Mouse (Mus musculus) C2C12 (cell line): ENCODE measurements at regions not wholly inside any gene's neighbourhood (a gene's known extent, or its start where the extent isn't known, plus 50 kb on each side); places are given as distances from the start of the nearest gene placed in this dataset.

Experiments used
- H3K27me3 ChIP-seq: one replicate; pipeline ENCODE4 v1.6.1; 2011; ENCODE audit not compliant: control insufficient read depth, insufficient read depth, insufficient read length
- H3K36me3 ChIP-seq: one replicate; pipeline ENCODE4 v1.6.1; 2011; ENCODE audit not compliant: control insufficient read depth, insufficient read depth
- H3K4me3 ChIP-seq: one replicate; pipeline ENCODE4 v1.5.1; 2011; ENCODE audit warnings: mild to moderate bottlenecking, control low read depth; ENCODE audit not compliant: poor library complexity, insufficient read depth, severe bottlenecking
- H3K79me2 ChIP-seq: one replicate; pipeline ENCODE4 v1.6.1; 2011; ENCODE audit not compliant: control insufficient read depth, insufficient read depth
- H3K79me3 ChIP-seq: one replicate; pipeline ENCODE4 v1.6.1; 2011; ENCODE audit warnings: low read depth, control low read depth
- H3ac ChIP-seq: one replicate; pipeline ENCODE3; 2011; ENCODE audit warnings: low read depth; ENCODE audit not compliant: control insufficient read depth, insufficient read length
- CEBPB ChIP-seq: IDR thresholded peaks from one replicate; pipeline ENCODE4 v1.6.1; 2011; ENCODE audit warnings: low read depth, mild to moderate bottlenecking, control low read depth, moderate library complexity
- CTCF ChIP-seq: IDR thresholded peaks from one replicate; pipeline ENCODE4 v1.5.1; 2011; ENCODE audit not compliant: control insufficient read depth, insufficient read depth, insufficient read length
- FOSL1 ChIP-seq: IDR thresholded peaks from one replicate; pipeline ENCODE4 v1.8.0; 2011; ENCODE audit warnings: mild to moderate bottlenecking, low read length; ENCODE audit not compliant: poor library complexity, insufficient read depth, severe bottlenecking
- MAX ChIP-seq: IDR thresholded peaks from one replicate; pipeline ENCODE4 v1.6.1; 2011; ENCODE audit warnings: mild to moderate bottlenecking, control low read depth
- MYOD1 ChIP-seq: IDR thresholded peaks from one replicate; pipeline ENCODE4 v1.6.1; 2011; ENCODE audit warnings: low read depth; ENCODE audit not compliant: control insufficient read depth, insufficient read length
- MYOG ChIP-seq: IDR thresholded peaks from one replicate; pipeline ENCODE4 v1.6.1; 2011; ENCODE audit not compliant: control insufficient read depth, insufficient read length; ENCODE audit errors: extremely low read depth
- USF1 ChIP-seq: IDR thresholded peaks from one replicate; pipeline ENCODE4 v1.6.1; 2011; ENCODE audit warnings: low read depth, mild to moderate bottlenecking, control low read depth, moderate library complexity

- no peaks in the 10 kb centered on the region for H3K79me3 ChIP-seq
- no peak overlapping the region for H3K4me3 ChIP-seq
- no peak overlapping the region for H3ac ChIP-seq
- H3K79me2 ChIP-seq = no peaks in the 10 kb centered on the region
- no peaks in the 10 kb centered on the region for H3K36me3 ChIP-seq
- TF ChIP-seq USF1 (no peak), MYOD1 (no peak), MAX (no peak), CTCF (no peak), MYOG (no peak), FOSL1 (no peak), CEBPB (no peak)
- H3K27me3 ChIP-seq = no peaks in the 10 kb centered on the region
These were observed 591.6 kb downstream of the Insc start for GRCm38 (mm10) chr7:115335051-115335450.

GRCm38 (mm10) chr7:115340155-115340554 lies 596.7 kb downstream of the Insc start:
- TF ChIP-seq USF1 (no peak), MYOD1 (no peak), CEBPB (peak; percentile 97), FOSL1 (no peak), MAX (peak; percentile 55)
- Histone ChIP-seq H3K79me2 (no peaks in the 10 kb centered on the region), H3ac (no peak overlapping the region), H3K4me3 (no peak overlapping the region), H3K27me3 (no peaks in the 10 kb centered on the region), H3K79me3 (no peaks in the 10 kb centered on the region), H3K36me3 (no peaks in the 10 kb centered on the region)

GRCm38 (mm10) chr7:115341007-115341406 lies 597.5 kb downstream of the Insc start:
- Histone ChIP-seq H3ac (no peak overlapping the region), H3K4me3 (no peak overlapping the region), H3K79me2 (no peaks in the 10 kb centered on the region), H3K27me3 (no peaks in the 10 kb centered on the region), H3K79me3 (no peaks in the 10 kb centered on the region), H3K36me3 (no peaks in the 10 kb centered on the region)
- TF ChIP-seq CEBPB (no peak), MYOD1 (no peak), CTCF (no peak), MYOG (no peak), USF1 (no peak), FOSL1 (no peak), MAX (no peak)

GRCm38 (mm10) chr7:115345749-115346148 lies 602.3 kb downstream of the Insc start:
- TF ChIP-seq FOSL1 (no peak), CTCF (no peak), MYOD1 (no peak), USF1 (no peak), MYOG (no peak), CEBPB (no peak)
- Histone ChIP-seq H3ac (no peak overlapping the region), H3K4me3 (no peak overlapping the region), H3K36me3 (no peaks in the 10 kb centered on the region), H3K79me3 (no peaks in the 10 kb centered on the region), H3K79me2 (no peaks in the 10 kb centered on the region), H3K27me3 (no peaks in the 10 kb centered on the region)

- TF ChIP-seq CEBPB (no peak), USF1 (no peak), FOSL1 (no peak), MAX (no peak), CTCF (no peak), MYOG (no peak), MYOD1 (no peak)
- no peak overlapping the region for H3K4me3 ChIP-seq
- no peaks in the 10 kb centered on the region for H3K79me3 ChIP-seq
- no peaks in the 10 kb centered on the region for H3K27me3 ChIP-seq
- H3ac ChIP-seq = no peak overlapping the region
- H3K79me2 ChIP-seq = no peaks in the 10 kb centered on the region
- no peaks in the 10 kb centered on the region for H3K36me3 ChIP-seq
These were observed 615.2 kb downstream of the Insc start for GRCm38 (mm10) chr7:115358711-115359110.

GRCm38 (mm10) chr7:115360142-115360541 lies 616.6 kb downstream of the Insc start:
- Histone ChIP-seq H3K36me3 (no peaks in the 10 kb centered on the region), H3K27me3 (no peaks in the 10 kb centered on the region), H3K79me3 (no peaks in the 10 kb centered on the region), H3K79me2 (no peaks in the 10 kb centered on the region), H3K4me3 (no peak overlapping the region), H3ac (no peak overlapping the region)
- no peak for TF ChIP-seq CEBPB
- TF ChIP-seq MYOD1 = no peak
